Mouse (Mus musculus) kidney, adult 11 months (tissue): ENCODE measurements around the gene Myh7.
"Not testable (repeated sequence)": the region's sequence is repeated elsewhere in the genome, so short reads cannot be mapped to it uniquely, and the experiment has no call there.

Source experiments
- DNase-seq: peaks from one replicate; pipeline ENCODE4 v3.0.0; 2022

Myh7 gene

DNA sequence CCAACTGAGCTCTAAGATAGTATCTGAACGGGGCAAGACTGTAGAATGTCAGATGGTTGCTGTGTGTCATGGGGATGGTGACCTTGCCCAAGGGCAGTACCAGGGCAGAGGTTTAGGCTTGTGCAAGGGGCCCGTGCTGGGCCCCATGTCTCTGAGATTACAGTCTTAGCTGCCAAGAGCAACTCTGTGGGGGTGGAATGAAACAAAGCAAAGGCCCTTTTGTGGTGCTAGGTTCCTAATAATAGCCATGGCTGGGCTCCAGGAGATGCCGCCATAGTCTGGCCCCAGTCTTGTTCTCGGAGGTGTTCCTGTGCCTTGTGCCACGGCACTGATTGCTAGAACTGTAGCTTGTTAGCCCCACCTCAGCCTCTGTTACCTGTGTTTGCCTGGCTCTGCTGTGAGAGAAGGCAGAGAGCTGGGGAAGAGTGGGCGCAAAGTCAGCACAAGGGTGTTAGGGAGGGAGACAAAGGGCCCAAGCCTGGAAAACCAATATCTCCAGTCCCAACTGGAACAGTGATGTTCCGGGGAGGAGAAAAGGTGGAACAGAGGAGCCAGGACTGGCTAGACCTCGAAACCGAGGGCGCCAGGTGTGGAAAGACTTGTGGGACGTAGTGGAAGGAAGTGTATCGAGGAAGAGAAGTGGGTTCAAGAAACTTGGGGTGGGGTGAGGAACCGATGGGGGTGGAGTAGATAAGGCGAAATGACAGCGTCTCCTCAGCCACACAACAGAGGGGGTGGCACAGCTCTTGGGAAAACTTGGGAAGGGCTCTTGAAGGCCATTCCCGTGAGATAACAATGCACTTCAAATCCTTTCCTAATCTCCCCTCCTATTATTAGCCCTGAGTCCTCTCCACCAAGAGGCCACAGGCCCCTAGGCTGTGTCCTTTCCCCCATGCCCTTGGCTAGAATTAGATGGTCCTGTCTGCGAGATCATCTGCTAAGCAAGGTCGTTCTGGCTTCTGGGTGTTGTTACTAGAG is 9.7 kb upstream of the Myh7 start:
- no peak for DNase-seq

DNA sequence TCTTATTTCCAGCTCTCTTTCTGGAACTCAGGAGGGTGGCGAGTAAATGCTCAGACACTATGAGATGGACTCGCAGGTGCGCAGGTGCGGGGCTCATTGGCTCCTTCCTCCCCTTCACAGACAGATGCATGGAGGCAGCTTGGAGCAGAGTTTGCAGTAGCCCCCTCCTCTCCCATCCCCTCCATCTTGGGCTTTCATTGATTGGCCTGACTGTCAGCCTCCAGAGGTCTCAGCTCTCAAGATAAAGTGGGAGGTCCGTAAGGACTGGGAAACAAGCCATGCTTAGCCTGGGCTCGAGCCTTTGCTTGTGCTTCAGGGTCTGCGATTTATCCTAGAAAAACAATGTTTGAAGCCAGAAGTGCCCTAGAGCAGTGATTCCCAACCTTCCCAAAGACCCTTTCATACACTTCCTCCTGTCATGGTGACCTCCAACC is 8.3 kb upstream of the Myh7 start:
- no peak for DNase-seq

DNA sequence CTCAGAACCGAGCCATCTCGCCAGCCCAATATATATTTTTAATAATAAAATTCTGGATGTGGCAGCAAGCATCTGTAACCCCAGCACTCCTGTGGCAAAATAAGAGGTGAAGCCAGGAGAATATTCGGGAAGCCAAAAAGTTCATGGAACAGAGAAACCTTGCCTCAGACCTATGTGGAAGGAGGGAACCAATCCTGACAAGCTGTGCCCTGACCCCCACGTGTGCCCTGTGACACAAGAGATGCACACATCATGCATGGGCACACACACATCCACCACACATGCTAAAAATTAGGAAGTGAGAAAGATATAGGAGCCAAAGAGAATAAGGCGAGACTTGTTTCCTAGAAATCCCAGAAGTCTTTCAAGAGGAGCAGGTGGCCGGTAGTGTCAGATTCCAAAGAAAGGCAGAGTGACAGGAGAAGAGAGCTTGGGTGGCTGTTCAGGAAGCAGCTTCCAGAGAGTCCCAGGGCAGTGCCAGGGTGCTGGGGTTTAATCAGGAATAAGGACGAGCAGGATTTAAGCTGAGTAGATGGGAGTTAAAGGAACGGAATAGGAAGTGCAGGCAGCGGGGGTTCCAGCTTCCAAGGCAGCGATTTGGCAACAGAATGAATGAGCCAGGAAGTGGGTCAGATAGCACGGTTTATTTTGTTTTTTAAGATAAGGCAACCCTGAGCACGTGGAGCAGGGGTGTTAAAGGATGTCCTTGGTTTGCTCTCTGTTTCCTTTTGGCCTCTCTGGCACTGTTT is 7.7 kb upstream of the Myh7 start:
- no peak for DNase-seq

DNA sequence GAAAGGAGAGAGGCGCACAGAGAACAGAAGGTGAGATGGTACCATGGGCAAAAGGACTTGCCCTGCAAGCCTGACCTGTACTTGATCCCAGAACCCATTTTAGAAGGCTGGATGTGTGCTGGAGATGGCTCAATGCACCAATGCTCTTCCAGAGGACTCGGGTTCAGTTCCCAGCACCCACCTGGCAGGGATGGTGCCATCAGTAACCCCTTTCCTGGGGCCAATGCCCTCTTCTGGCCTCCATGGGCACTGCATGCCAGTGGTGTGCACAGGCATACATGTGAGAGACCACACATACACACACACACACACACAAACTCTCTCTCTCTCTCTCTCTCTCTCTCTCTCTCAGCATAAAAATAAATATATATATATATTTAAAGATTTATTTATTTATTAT is 7.0 kb upstream of the Myh7 start:
- DNase-seq: no peak

DNA sequence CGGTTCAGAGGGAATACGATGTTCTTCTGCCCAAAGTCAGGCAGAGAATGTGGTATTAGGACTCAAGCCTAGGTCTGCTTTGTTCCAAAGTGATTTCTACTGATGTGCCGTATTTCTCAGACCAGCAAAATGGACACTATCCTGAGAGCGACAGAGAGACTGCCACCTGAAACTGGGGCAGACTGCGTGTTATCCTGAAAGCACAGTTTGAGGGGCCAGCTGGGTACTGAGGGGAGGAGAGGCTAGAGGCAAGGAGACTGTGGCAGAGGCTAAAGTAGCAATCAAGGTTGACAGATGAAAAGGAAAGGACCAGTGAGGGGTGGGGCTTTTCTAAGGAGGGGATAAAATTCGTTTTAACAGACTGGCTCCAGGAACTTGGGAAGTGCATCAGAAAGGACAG is 6.4 kb upstream of the Myh7 start:
- no peak for DNase-seq

DNA sequence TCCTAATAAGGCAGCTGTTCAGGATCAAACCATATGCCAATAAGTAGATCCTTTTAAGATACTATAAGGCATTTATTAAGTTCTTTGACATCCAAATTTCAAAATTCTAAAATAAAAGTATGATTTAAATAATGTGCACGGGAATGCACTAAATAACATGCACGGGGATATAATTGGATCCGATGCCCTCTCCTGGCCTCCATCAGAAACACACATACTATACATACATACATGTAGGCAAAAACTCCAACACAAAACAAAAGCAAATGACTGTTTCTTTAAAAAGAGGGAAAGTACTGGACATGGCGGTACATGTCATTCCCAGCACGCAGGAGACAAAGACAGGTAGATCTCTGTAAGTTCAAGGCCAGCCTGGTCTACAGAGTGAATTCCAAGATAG is 5.4 kb upstream of the Myh7 start:
- DNase-seq: not testable (repeated sequence)

DNA sequence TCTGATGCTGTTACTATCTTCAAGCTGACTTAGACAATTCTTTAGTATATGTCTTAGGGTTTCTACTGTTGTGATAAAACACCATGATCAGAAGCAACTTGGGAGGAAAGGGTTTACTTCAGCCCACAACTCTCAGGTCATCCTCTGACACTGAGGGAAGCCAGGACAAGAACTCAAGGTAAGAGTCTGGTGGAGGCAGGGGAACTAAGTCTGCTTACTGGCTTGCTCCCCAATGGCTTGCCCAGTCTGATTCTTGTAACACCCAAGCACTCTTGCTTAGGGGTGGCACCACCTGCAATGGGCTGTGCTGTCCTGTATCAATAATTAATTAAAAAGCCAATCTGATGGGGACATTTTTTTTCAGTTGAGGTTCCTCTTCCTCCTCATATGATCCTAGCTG is 4.3 kb upstream of the Myh7 start:
- no peak for DNase-seq

DNA sequence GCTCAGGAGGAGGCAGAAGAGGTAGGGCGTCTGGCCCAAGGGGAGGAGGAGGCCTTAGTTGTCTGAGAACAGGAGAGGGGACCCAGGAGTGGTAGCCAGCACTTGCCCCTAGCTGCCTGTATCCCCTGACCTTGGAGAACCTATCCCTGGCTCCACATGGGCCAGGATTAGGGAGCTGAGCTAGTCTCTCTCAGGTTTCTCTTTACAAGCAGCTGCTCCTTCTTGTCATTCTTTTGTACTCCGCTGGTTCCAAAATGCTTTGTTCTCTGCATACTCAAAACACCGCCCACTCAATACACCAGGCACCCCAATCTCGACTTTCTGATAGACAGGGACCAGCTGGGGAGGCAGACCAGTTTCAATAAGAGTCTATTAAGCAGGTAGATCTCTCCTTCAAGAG is 2.9 kb upstream of the Myh7 start:
- no peak for DNase-seq

DNA sequence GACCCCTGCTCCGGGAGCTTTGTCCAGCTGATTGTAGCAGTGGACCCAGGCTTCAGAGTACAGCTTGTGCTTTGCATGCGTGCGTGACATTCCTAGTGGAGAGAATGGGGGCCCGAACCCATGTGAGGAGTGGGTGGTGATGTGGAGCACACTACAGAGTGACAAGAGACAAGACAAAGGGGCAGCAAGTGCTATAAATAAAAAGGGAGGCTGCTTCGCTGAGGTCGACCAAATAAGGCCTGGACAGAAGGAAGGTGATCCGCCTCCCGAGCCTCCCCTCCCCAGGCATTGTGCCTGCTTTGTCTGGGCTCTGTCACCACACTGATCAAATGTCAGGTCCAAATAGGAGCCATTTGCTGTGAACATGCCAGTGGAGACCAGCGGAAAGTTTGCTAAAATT is 2.4 kb upstream of the Myh7 start:
- no peak for DNase-seq

DNA sequence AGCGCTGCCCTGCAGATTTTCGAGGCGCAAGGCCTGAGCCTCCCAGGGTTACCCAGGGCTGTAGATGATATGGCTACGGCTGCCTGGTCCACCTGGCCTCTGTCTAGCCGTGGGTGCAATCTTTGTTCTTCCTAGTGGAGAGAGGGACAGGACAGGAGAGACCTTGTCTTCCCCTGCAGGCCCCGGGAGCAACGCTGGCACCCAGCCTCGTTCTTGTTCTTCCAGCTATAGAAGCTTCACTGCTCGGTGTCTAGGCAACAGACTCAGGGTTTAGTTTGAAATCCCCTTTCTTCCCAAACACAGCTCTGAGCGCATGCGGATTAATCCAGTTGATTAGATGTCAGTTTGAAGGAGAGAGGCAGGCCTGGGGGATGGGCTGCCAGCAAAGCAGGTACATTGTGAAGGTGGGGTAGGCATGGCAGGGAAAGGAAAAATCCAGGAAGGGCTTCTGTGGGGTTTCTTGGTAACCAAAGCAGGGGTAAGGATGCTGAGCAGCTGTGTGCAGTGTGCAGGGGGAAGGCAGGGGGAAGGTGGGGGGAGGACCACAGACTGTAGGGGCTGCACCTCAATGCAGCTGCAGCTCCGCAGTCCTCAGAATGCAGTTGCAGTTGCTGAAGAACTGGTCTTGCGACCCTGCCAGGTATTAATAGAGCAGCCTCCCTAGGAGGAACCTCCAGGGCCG is 1.2 kb upstream of the Myh7 start:
- DNase-seq: no peak

DNA sequence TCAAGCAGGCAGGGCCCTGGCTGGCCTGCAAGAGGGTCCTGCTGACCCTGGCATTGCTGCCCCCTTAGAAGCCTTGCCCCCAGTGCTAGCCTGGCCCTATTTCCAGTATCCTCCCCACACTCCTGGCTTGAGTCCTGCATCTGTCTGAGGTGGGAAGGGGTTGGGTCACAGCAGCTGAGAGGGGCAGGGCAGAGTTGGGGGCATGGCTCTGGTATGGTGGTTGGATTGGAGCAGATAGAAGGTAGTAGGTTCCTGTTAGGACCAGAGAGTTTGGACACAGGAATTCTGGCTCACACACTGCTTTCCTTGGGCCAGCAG is 402 bp upstream of the Myh7 start:
- no peak for DNase-seq

DNA sequence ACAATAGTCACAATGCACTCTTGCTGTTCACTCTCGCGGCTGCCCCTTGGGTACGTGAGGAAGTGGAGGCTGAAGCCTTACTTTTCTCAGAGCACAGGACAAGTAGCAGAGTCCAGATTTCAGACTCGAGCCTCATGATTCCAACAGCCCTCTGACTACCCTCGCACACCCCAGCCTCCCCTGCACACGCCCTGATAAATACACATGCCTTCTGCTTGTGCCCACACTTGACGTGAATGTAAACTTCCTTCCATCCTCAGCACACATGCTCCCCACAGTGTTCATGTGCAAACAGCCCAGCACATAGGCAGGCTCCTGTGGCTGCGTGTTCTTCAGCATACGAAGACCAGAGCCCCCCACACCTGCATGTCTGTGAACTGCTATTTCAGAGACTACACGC is 790 bp downstream of the Myh7 start:
- no peak for DNase-seq

DNA sequence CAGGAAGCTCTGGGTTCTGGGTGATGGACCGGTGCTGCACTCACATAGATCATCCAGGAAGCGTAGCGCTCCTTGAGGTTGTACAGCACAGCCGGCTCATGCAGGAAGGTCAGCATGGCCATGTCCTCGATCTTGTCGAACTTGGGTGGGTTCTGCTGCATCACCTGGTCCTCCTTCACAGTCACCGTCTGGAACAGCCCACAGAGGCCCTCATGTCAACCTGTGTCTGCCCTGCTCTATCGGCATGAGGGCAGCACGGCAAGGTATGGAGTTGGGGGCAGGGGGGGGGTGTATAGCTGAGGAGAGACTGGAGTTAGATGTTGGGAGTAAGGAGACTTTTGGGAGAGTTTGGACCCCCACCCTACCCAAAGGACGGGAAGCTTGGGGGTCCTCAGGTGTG is 2.2 kb downstream of the Myh7 start:
- DNase-seq: no peak

DNA sequence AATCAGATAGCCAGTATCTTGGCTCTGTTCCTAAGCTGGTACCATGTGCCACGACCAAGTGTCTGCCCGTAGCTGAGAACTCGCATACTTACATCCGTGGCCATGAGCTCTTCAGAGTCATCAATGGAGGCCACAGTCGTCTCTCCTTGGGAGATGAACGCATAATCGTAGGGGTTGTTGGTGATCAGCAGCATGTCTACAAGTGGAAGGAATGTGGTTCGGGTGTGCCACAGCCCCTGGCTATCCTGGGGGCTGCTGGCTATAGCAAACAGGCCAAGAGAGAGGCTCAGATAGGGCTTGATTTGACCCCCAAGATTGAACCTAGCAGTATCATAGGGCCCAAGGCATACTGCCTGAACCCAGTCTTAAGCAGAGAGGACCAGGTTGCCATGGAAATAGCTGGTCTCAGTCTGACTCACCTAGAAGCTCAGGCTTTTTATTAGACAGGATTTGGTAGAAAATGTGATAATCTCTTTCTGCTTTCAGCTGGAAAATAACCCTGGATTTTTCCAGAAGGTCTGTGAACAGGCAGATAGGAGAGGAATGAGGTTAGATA is 4.5 kb downstream of the Myh7 start:
- DNase-seq: no peak

DNA sequence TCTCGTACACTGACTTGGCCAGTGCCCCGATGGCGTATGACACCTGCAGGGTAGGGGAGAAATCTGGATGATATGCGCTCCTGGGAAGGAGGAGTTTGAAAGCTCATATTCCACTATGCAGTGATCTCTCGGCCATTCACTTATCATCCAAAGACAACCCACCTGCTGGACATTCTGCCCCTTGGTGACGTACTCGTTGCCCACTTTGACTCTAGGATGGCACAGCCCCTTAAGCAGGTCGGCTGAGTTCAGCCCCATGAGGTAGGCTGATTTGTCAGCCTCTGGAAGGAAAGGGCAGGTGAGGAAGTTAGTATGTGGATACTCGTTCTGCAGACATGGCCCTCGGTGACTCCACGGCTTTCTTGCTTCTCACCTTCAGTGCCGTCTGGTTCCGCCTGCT is 5.5 kb downstream of the Myh7 start:
- DNase-seq: no peak

DNA sequence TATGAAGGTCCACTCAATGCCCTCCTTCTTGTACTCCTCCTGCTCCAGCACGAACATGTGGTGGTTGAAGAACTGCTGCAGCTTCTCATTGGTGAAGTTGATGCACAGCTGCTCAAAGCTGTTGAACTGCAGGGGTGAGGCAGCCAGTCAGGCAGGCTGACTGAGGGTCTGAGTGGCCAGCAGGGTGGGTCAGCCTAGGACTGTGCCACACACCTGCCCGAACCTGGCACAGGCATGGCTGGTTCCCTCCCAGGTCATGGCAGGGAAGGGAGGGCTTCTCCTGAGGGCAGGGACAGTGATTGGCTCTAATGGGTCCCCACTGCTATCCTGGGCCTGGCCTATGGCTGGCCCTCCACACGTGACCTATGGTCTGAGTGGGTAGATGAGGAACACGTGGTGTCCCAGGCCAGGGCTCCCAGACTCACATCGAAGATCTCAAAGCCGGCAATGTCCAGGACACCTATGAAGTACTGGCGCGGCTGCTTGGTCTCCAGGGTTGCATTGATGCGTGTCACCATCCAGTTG is 6.0 kb downstream of the Myh7 start:
- DNase-seq: not testable (repeated sequence)

DNA sequence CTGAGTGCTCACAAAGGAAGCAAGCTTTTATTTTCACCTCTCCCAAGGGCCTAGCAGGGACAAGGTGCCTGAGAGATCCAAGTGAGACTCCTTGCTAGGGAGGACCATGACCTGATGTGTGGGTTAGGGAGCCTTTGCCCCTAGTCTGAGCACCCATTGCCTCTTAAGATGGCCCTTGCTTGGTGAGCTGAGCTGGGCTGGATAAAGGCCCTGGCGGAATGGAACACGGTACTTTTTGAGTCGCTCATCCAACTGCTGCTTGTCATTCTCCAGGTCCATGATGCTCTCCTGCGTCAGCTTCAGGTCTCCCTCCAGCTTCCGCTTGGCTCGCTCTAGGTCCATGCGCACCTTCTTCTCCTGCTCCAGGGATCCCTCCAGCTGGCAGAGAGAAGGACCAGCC is 12.5 kb downstream of the Myh7 start:
- no peak for DNase-seq

DNA sequence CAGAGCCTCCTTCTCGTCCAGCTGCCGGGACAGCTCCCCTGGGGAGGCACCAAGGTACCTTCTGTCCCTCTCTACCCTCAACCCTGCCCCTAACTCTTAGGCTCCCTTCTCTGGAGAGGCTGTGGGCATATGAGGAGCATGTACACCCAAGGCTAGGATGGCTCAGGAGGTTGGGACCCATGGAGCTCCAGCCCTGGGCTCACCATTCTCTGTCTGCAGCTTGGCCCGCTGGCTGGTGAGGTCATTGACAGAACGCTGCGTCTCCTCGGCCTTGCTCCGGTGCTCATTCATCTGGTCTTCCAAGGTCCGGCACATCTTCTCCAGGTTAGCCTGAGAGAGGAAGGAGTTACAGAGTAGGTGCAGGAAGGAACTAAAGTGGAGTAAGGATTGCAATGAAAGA is 15.8 kb downstream of the Myh7 start:
- DNase-seq: no peak

DNA sequence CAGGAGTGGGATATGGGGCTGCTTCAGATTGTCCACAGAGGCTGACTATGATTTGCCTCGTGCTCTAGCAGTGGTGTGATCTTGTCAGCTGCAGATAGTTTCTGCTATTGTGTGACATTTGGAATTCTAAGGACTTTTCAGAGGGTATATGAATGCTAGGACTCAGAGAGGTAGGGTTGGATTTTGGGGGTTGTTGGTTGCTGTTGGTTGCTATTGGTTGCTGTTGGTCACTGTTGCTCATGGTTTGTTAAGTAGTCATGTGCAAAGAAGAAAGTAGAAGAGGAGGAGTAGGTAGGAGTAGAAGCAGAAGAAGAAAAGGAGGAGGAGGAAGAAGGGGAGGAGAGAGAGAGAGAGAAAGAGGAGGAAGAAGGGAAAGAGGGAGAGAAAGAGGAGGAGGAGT is 17.8 kb downstream of the Myh7 start, which contains the start of gene Gm17428:
TSS of gene Gm17428 (plus strand) at position 301 of the 400 bp plus-strand sequence.
- no peak for DNase-seq

DNA sequence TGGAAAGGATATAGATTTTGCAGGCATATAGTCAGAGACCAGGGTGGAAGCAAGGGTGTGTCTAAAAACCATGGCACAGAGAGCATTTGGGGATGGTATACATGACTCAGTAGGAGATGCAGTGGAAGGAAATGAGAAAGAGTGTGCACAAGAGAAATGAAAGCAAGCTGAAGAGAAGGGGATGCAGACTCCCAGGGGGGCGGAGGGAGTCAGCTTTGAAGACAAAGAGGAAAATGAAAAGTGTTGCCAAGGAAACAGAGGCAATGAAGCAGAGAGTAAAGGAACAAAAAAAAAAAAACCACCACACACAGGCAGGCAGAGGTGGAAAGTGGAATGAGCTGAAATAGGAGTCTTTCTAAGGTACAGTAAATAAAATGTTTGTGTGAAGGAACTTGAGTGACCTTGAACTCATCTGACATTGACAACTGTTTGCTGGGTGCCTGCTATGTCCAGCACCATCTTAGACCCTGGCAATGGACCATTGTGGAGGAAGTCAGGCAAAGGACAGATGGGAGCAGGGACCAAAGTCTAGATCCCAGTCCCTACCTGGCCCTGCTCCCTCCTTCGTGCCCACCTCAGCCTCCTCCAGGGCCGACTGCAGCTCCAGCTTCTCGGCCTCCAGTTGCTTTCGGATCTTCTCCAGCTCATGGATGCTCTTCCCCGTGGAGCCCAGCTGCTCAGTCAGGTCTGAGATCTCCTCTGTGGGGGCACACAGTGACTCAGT is 20.2 kb downstream of the Myh7 start:
- DNase-seq: no peak

DNA sequence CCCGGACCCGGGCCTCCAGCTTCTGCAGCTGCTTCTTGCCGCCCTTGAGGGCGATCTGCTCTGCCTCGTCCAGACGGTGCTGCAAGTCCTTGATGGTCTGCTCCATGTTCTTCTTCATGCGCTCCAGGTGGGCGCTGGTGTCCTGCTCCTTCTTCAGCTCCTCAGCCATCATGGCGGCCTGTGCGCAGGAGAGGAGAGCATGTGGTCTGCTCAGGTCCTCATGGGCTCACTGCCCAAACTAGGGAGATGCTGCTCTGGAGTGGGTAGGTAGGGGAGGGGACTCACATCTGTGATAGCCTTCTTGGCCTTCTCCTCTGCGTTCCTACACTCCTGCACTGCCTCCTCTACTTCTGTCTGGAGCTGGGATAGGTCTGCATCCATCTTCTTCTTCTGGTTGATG is 21.6 kb downstream of the Myh7 start:
- not testable (repeated sequence) for DNase-seq

DNA sequence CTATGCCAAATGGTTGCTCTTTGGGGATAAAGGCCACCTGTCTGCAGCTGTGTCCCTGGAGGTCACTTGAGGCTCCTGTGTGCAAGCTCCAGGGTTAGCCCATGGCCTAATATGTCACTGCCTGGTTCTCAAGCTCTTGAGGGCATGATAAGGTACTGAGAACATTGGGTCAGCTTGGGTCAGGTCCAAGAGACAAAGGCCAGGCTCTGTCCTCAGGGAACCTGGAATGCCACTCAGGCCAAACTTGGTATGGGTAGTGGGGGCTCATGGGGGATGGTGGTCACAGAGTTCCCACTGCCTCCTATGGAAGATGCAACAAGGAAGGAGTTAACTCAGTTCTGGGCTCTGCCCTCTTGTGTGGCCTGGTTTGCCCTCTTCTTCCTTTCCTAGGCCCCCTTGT is 26.1 kb downstream of the Myh7 start:
- DNase-seq: no peak
